Mouse (Mus musculus): ENCODE results near the gene Hinfp.
"Not testable (repeated sequence)": the region's sequence is repeated elsewhere in the genome, so short reads cannot be mapped to it uniquely, and the experiment has no call there.

DNA sequence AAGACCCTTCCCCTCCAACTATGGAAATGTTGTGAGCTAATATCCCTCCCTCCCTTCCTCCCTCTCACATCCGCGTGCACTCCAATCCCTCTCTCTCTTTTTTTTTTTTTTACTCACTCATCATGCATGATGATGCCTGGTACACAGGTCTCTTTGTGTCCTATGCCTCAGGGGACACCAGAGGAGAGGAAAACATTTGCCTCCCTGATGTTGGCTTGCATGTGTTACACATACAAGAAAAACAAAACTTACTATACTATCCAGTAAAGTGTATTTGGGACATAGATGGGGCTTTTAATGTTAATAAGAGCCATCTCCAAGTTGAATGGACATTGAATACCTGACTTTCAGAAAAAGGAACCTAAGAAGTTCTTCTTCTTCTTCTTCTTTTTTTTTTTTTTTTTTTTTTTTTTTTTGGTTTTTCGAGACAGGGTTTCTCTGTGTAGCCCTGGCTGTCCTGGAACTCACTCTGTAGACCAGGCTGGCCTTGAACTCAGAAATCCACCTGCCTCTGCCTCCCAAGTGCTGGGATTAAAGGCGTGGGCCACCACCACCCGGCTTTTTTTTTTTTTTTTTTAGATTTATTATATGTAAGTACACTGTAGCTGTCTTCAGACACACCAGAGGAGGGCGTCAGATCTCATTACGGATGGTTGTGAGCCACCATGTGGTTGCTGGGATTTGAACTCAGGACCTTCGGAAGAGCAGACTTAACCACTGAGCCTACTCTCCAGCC is 19.7 kb upstream of the Hinfp start:
- TF ChIP-seq FLI1 (IDR thresholded peaks at IDR 0.05; ENCODE audit: low read length); GATA1 (IDR thresholded peaks at IDR 0.05; ENCODE audit: borderline replicate concordance, low read length): not testable (repeated sequence)
